Comparison of ENCODE assay signal across 16 mouse cellular contexts in the genomic region with DNA sequence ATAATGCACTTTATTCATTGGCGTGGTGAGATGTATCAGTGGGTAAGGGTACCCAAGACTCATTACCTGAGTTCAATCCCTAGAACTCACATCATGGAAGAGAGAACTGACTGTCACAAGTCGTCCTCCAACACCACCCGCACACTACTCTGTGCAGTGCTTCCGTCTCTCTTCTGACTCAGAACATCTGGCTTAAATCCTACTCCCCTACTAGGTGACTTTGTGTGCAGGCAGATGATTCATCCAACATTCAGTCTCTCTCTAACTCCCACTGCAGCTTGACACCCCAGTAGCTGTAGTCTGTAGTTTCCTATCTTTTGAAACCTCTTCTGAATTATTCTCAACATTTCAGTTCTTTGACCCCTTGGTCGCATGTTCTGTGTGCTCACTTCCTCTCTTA.
DNase-seq lines count a peak whose midpoint lies in the region; TF ChIP-seq lines count a peak whose summit lies in the region.
"Had no signal": no experiment of that assay in that cellular context is flagged by ENCODE, and none has a peak within 500 bp of the region (broad histone marks: within the 10 kb centered on the region; RNA-seq: fewer than 3 reads in every experiment).

No protein-coding gene starts in this region.

- H3K27me3 ChIP-seq in midbrain, embryonic 10.5 days (ENCODE audit: low read depth, poor library complexity, severe bottlenecking): no peaks in the 10 kb centered on the region
- H3K27me3 ChIP-seq: forebrain, embryonic 15.5 days; intestine, embryonic 15.5 days; kidney, embryonic 15.5 days; liver, embryonic 15.5 days; neural tube, embryonic 12.5 days had no signal

- intact Hi-C loops in left cerebral cortex, postnatal 10 days (cut with DNase I): no loop called here

- H3K27ac ChIP-seq in embryonic fibroblast, embryonic 13.5 days (ENCODE audit: insufficient read depth, low read length): peak overlapping the region; percentile 76
- H3K27ac ChIP-seq in midbrain, embryonic 10.5 days (replicated peaks): no peak overlapping the region
- H3K27ac ChIP-seq: forebrain, embryonic 15.5 days; hindbrain, embryonic 14.5 days; intestine, embryonic 15.5 days; kidney, embryonic 15.5 days; liver, embryonic 15.5 days; neural tube, embryonic 12.5 days had no signal

- peak; percentile 21 for DNase-seq in left cerebral cortex, adult 11 months (ENCODE audit: low spot score)
- no peak for DNase-seq in left cerebral cortex, postnatal 10 days (ENCODE audit: extremely low spot score in 1 of 2, low spot score in 2 of 2)
- DNase-seq in NIH3T3 (ENCODE audit: low read depth): peak; percentile 68
- DNase-seq in right cerebral cortex, postnatal 36 days (ENCODE audit: low spot score in 2 of 2): peak; percentile 19 to 54
- DNase-seq in kidney, adult 11 months: no peak
- DNase-seq in midbrain, embryonic 10.5 days (ENCODE audit: low spot score): no peak
- DNase-seq: gastrocnemius, postnatal 36 days; lung, postnatal 14 days; thymus, adult 2 months had no signal

- H3K4me1 ChIP-seq in embryonic fibroblast, embryonic 13.5 days (ENCODE audit: control insufficient read depth, insufficient read depth, low read length): peaks cover 6% of the 10 kb centered on the region
- no peaks in the 10 kb centered on the region for H3K4me1 ChIP-seq in midbrain, embryonic 10.5 days
- H3K4me1 ChIP-seq: forebrain, embryonic 15.5 days; intestine, embryonic 15.5 days; kidney, embryonic 15.5 days; neural tube, embryonic 12.5 days had no signal

- TF ChIP-seq CTCF in embryonic fibroblast, embryonic 13.5 days (IDR thresholded peaks at IDR 0.05; ENCODE audit: borderline replicate concordance, insufficient read depth, low read length): no peak

- no peak overlapping the region for H3K4me3 ChIP-seq in embryonic fibroblast, embryonic 13.5 days (ENCODE audit: insufficient read depth, low read length)
- no peak overlapping the region for H3K4me3 ChIP-seq in midbrain, embryonic 10.5 days
- H3K4me3 ChIP-seq: forebrain, embryonic 15.5 days; intestine, embryonic 15.5 days; kidney, embryonic 15.5 days; liver, embryonic 15.5 days; neural tube, embryonic 12.5 days had no signal

- H3K9me3 ChIP-seq in midbrain, embryonic 10.5 days (replicated peaks): no peaks in the 10 kb centered on the region
- H3K9me3 ChIP-seq: forebrain, embryonic 15.5 days; intestine, embryonic 15.5 days; kidney, embryonic 15.5 days; liver, embryonic 15.5 days; neural tube, embryonic 12.5 days had no signal

- H3K36me3 ChIP-seq in midbrain, embryonic 10.5 days: no peaks in the 10 kb centered on the region
- H3K36me3 ChIP-seq: forebrain, embryonic 15.5 days; intestine, embryonic 15.5 days; kidney, embryonic 15.5 days; liver, embryonic 15.5 days; neural tube, embryonic 12.5 days had no signal

- 89% methylated on average over 5 of the region's 5 CpGs for WGBS in midbrain, embryonic 10.5 days

- no peak for TF ChIP-seq POLR2A in embryonic fibroblast, embryonic 13.5 days (IDR thresholded peaks at IDR 0.05; ENCODE audit: low read depth, low read length)

Comparison
In these comparisons a context has a peak if more than half of its experiments do, and no peak if none do; other contexts are left out.
1. DNase-seq: peak in left cerebral cortex, adult 11 months (single experiment), NIH3T3 (single experiment) and right cerebral cortex, postnatal 36 days (2 of 2); none in left cerebral cortex, postnatal 10 days (0 of 2), kidney, adult 11 months (single experiment) and midbrain, embryonic 10.5 days (single experiment).